Mouse (Mus musculus): ENCODE measurements around the gene Traip. TPM values are rescaled to one million over a fixed set of nuclear protein-coding genes. Genes with fewer than 3 reads are reported as not detected.
"Not testable (repeated sequence)": the region's sequence is repeated elsewhere in the genome, so short reads cannot be mapped to it uniquely, and the experiment has no call there.

Traip gene
- polyA plus RNA-seq, 1 experiment from 2014 or later = 4.8 TPM

- 10% methylated on average over 8 of the region's 8 CpGs for WGBS
- TF ChIP-seq EP300 (optimal IDR thresholded peaks at IDR 0.05) = no peak
- TF ChIP-seq CTCF (IDR thresholded peaks at IDR 0.05; ENCODE audit: low read depth) = no peak
- no peak for ATAC-seq (ENCODE audit: low FRiP score, low TSS enrichment)
- H3K9me3 ChIP-seq (ENCODE audit: control insufficient read depth, low read length) = no peaks in the 10 kb centered on the region
- peak overlapping the region; percentile 98; the same call in 1 of the 2 replicates for H3K27ac ChIP-seq (replicated peaks)
- DNase-seq (ENCODE audit: low spot score) = no peak
- H3K4me1 ChIP-seq (replicated peaks; ENCODE audit: control insufficient read depth, insufficient read depth) = no peaks in the 10 kb centered on the region; the same call in 1 of the 2 replicates
- H3K4me2 ChIP-seq (replicated peaks; ENCODE audit: low read depth) = peak overlapping the region; percentile 79
- peak overlapping the region; percentile 100 for H3K4me3 ChIP-seq (ENCODE audit: low read depth, low read length)
- no peaks in the 10 kb centered on the region for H3K27me3 ChIP-seq (ENCODE audit: control insufficient read depth, insufficient read depth, low read length)
- no peaks in the 10 kb centered on the region for H3K36me3 ChIP-seq (ENCODE audit: control insufficient read depth, insufficient read depth, low read length)
- peak overlapping the region; percentile 99 for H3K9ac ChIP-seq (ENCODE audit: low read length)
These were observed 53.6 kb downstream of the Traip start for GRCm38 (mm10) chr9:108003531-108003890.

- no peak for ATAC-seq (ENCODE audit: low FRiP score, low TSS enrichment)
- H3K27ac ChIP-seq (replicated peaks) = 0 out of 2 replicates have a peak overlapping the region, but pooled peaks have one; percentile 8
- 76% methylated on average over 5 of the region's 5 CpGs for WGBS
- no peak overlapping the region for H3K4me2 ChIP-seq (replicated peaks; ENCODE audit: low read depth)
- no peak for DNase-seq (ENCODE audit: low spot score)
- H3K27me3 ChIP-seq (ENCODE audit: control insufficient read depth, insufficient read depth, low read length) = no peaks in the 10 kb centered on the region
- no peaks in the 10 kb centered on the region for H3K36me3 ChIP-seq (ENCODE audit: control insufficient read depth, insufficient read depth, low read length)
- no peaks in the 10 kb centered on the region for H3K4me1 ChIP-seq (replicated peaks; ENCODE audit: control insufficient read depth, insufficient read depth)
- H3K4me3 ChIP-seq (ENCODE audit: low read depth, low read length) = no peak overlapping the region
- TF ChIP-seq CTCF (IDR thresholded peaks at IDR 0.05; ENCODE audit: low read depth) = no peak
- no peak for TF ChIP-seq EP300 (optimal IDR thresholded peaks at IDR 0.05)
- H3K9me3 ChIP-seq (ENCODE audit: control insufficient read depth, low read length) = no peaks in the 10 kb centered on the region
- H3K9ac ChIP-seq (ENCODE audit: low read length) = no peak overlapping the region
These were observed 58.1 kb downstream of the Traip start for GRCm38 (mm10) chr9:108008041-108008440.

- H3K27ac ChIP-seq (replicated peaks) = no peak overlapping the region
- H3K36me3 ChIP-seq (ENCODE audit: control insufficient read depth, insufficient read depth, low read length) = no peaks in the 10 kb centered on the region
- no peak overlapping the region for H3K4me3 ChIP-seq (ENCODE audit: low read depth, low read length)
- ATAC-seq (ENCODE audit: low FRiP score, low TSS enrichment) = no peak
- no peak for DNase-seq (ENCODE audit: low spot score)
- no peaks in the 10 kb centered on the region for H3K9me3 ChIP-seq (ENCODE audit: control insufficient read depth, low read length)
- H3K9ac ChIP-seq (ENCODE audit: low read length) = no peak overlapping the region
- TF ChIP-seq CTCF (IDR thresholded peaks at IDR 0.05; ENCODE audit: low read depth) (no peak), EP300 (optimal IDR thresholded peaks at IDR 0.05) (no peak)
- H3K27me3 ChIP-seq (ENCODE audit: control insufficient read depth, insufficient read depth, low read length) = no peaks in the 10 kb centered on the region
- H3K4me2 ChIP-seq (replicated peaks; ENCODE audit: low read depth) = no peak overlapping the region
- H3K4me1 ChIP-seq (replicated peaks; ENCODE audit: control insufficient read depth, insufficient read depth) = no peaks in the 10 kb centered on the region
These were observed 60.4 kb downstream of the Traip start for GRCm38 (mm10) chr9:108010385-108010784.

- 100% methylated on average over 2 of the region's 2 CpGs for WGBS
- not testable (repeated sequence) for ATAC-seq (ENCODE audit: low FRiP score, low TSS enrichment); H3K9me3 ChIP-seq (ENCODE audit: control insufficient read depth, low read length); H3K4me2 ChIP-seq (replicated peaks; ENCODE audit: low read depth); H3K27me3 ChIP-seq (ENCODE audit: control insufficient read depth, insufficient read depth, low read length); DNase-seq (ENCODE audit: low spot score); H3K4me3 ChIP-seq (ENCODE audit: low read depth, low read length); H3K36me3 ChIP-seq (ENCODE audit: control insufficient read depth, insufficient read depth, low read length); H3K4me1 ChIP-seq (replicated peaks; ENCODE audit: control insufficient read depth, insufficient read depth); H3K9ac ChIP-seq (ENCODE audit: low read length); H3K27ac ChIP-seq (replicated peaks)
- TF ChIP-seq CTCF (IDR thresholded peaks at IDR 0.05; ENCODE audit: low read depth) = peak; percentile 39
These were observed 63.6 kb downstream of the Traip start for GRCm38 (mm10) chr9:108013577-108013976.

GRCm38 (mm10) chr9:108017127-108017526 lies 67.2 kb downstream of the Traip start:
- H3K27ac ChIP-seq (replicated peaks) = no peak overlapping the region
- ATAC-seq (ENCODE audit: low FRiP score, low TSS enrichment) = no peak

GRCm38 (mm10) chr9:108020741-108021140 lies 70.8 kb downstream of the Traip start:
- TF ChIP-seq CTCF (IDR thresholded peaks at IDR 0.05; ENCODE audit: low read depth) = no peak
- TF ChIP-seq EP300 (optimal IDR thresholded peaks at IDR 0.05) = no peak
- H3K27ac ChIP-seq (replicated peaks) = no peak overlapping the region
- H3K9ac ChIP-seq (ENCODE audit: low read length) = no peak overlapping the region
- H3K4me3 ChIP-seq (ENCODE audit: low read depth, low read length) = no peak overlapping the region
- ATAC-seq (ENCODE audit: low FRiP score, low TSS enrichment) = no peak
- H3K4me2 ChIP-seq (replicated peaks; ENCODE audit: low read depth) = no peak overlapping the region
- 91% methylated on average over 1 of the region's 1 CpGs for WGBS
- H3K9me3 ChIP-seq (ENCODE audit: control insufficient read depth, low read length) = no peaks in the 10 kb centered on the region
- H3K36me3 ChIP-seq (ENCODE audit: control insufficient read depth, insufficient read depth, low read length) = peaks cover 4% of the 10 kb centered on the region; the same call in 1 of the 2 replicates
- H3K27me3 ChIP-seq (ENCODE audit: control insufficient read depth, insufficient read depth, low read length) = no peaks in the 10 kb centered on the region
- H3K4me1 ChIP-seq (replicated peaks; ENCODE audit: control insufficient read depth, insufficient read depth) = no peaks in the 10 kb centered on the region
- DNase-seq (ENCODE audit: low spot score) = no peak

More at GRCm38 (mm10) chr9:108017127-108017526, 67.2 kb downstream of the Traip start:
- H3K4me3 ChIP-seq (ENCODE audit: low read depth, low read length) = no peak overlapping the region
- no peak for DNase-seq (ENCODE audit: low spot score)
- H3K4me2 ChIP-seq (replicated peaks; ENCODE audit: low read depth) = no peak overlapping the region
- TF ChIP-seq CTCF (IDR thresholded peaks at IDR 0.05; ENCODE audit: low read depth) = no peak
- no peaks in the 10 kb centered on the region; the same call in 1 of the 2 replicates for H3K36me3 ChIP-seq (ENCODE audit: control insufficient read depth, insufficient read depth, low read length)
- no peaks in the 10 kb centered on the region for H3K27me3 ChIP-seq (ENCODE audit: control insufficient read depth, insufficient read depth, low read length)
- H3K9ac ChIP-seq (ENCODE audit: low read length) = no peak overlapping the region
- 80% methylated on average over 3 of the region's 3 CpGs for WGBS
- no peaks in the 10 kb centered on the region for H3K9me3 ChIP-seq (ENCODE audit: control insufficient read depth, low read length)
- no peaks in the 10 kb centered on the region for H3K4me1 ChIP-seq (replicated peaks; ENCODE audit: control insufficient read depth, insufficient read depth)

Other genes starting within 250 kb of the Traip start
- gene Sema3f, start 239.7 kb upstream of the Traip start, polyA plus RNA-seq (2015; fragmentation: Nextera tagmentation; extraction: Ambion mirVana) = 11.7 and 15.1 TPM in 2 replicates
- 60.2 and 67.3 TPM in 2 replicates for gene Rbm5, start 179.1 kb upstream of the Traip start, polyA plus RNA-seq (2015; fragmentation: Nextera tagmentation; extraction: Ambion mirVana)
- gene Rbm6, start 76.9 kb upstream of the Traip start, polyA plus RNA-seq (2015; fragmentation: Nextera tagmentation; extraction: Ambion mirVana) = 25.3 and 25.6 TPM in 2 replicates
- gene Mon1a, start 62.0 kb upstream of the Traip start, polyA plus RNA-seq (2015; fragmentation: Nextera tagmentation; extraction: Ambion mirVana) = 22.9 and 23.6 TPM in 2 replicates
- gene Mst1r, start 43.3 kb upstream of the Traip start, polyA plus RNA-seq (2015; fragmentation: Nextera tagmentation; extraction: Ambion mirVana) = 10.4 and 10.6 TPM in 2 replicates
- gene Actl11, start 21.7 kb upstream of the Traip start, polyA plus RNA-seq (2015; fragmentation: Nextera tagmentation; extraction: Ambion mirVana) = not detected in 2 replicates
- gene Camkv, start 14.5 kb upstream of the Traip start, polyA plus RNA-seq (2015; fragmentation: Nextera tagmentation; extraction: Ambion mirVana) = 0.62 and 0.94 TPM in 2 replicates
- 24.7 and 28.9 TPM in 2 replicates for gene Uba7, start 25.4 kb downstream of the Traip start, polyA plus RNA-seq (2015; fragmentation: Nextera tagmentation; extraction: Ambion mirVana)
- gene Gm20661, start 32.9 kb downstream of the Traip start, polyA plus RNA-seq (2015; fragmentation: Nextera tagmentation; extraction: Ambion mirVana) = 0.69 and 0.87 TPM in 2 replicates
- gene Inka1, start 35.7 kb downstream of the Traip start, polyA plus RNA-seq (2015; fragmentation: Nextera tagmentation; extraction: Ambion mirVana) = 25.9 and 27.6 TPM in 2 replicates
- 1.3 and 2.0 TPM in 2 replicates for gene Cdhr4, start 42.4 kb downstream of the Traip start, polyA plus RNA-seq (2015; fragmentation: Nextera tagmentation; extraction: Ambion mirVana)
- gene Gm20662, start 46.2 kb downstream of the Traip start, polyA plus RNA-seq (2015; fragmentation: Nextera tagmentation; extraction: Ambion mirVana) = 0.18 TPM in 1 of 2 replicates, not detected in the other
- gene Ip6k1, start 52.4 kb downstream of the Traip start, polyA plus RNA-seq (2015; fragmentation: Nextera tagmentation; extraction: Ambion mirVana) = 24.0 and 26.3 TPM in 2 replicates
- 48.5 and 49.5 TPM in 2 replicates for gene Gmppb, start 99.1 kb downstream of the Traip start, polyA plus RNA-seq (2015; fragmentation: Nextera tagmentation; extraction: Ambion mirVana)
- gene Amigo3, start 103.0 kb downstream of the Traip start, polyA plus RNA-seq (2015; fragmentation: Nextera tagmentation; extraction: Ambion mirVana) = 2.8 and 2.9 TPM in 2 replicates
- 4.4 and 4.8 TPM in 2 replicates for gene Mst1, start 130.3 kb downstream of the Traip start, polyA plus RNA-seq (2015; fragmentation: Nextera tagmentation; extraction: Ambion mirVana)
- gene Rnf123, start 133.2 kb downstream of the Traip start, polyA plus RNA-seq (2015; fragmentation: Nextera tagmentation; extraction: Ambion mirVana) = 13.8 and 15.7 TPM in 2 replicates
- 35.4 and 38.4 TPM in 2 replicates for gene Apeh, start 144.5 kb downstream of the Traip start, polyA plus RNA-seq (2015; fragmentation: Nextera tagmentation; extraction: Ambion mirVana)
- 1.6 and 2.0 TPM in 2 replicates for gene Bsn, start 240.2 kb downstream of the Traip start, polyA plus RNA-seq (2015; fragmentation: Nextera tagmentation; extraction: Ambion mirVana)

Measured in stomach, postnatal 0 days (tissue).